Mouse (Mus musculus) left cerebral cortex, adult 2 months (tissue): ENCODE data around the gene Trappc4. TPM values are rescaled to one million over a fixed set of nuclear protein-coding genes. Genes with fewer than 3 reads are reported as not detected.
"Not testable (repeated sequence)": the region's sequence is repeated elsewhere in the genome, so short reads cannot be mapped to it uniquely, and the experiment has no call there.

Source experiments
- DNase-seq, 2 experiments: peaks; one replicate each; pipeline ENCODE4 v3.0.0; 2021 to 2022; ENCODE audit warnings: low spot score in 2 of 2, mixed read lengths in 1 of 2; ENCODE audit errors: extremely low spot score in 1 of 2
- H3K27ac ChIP-seq: fragments of 200-600 bp; 2 replicates; pipeline ENCODE4 v1.8.1; 2022
- H3K4me3 ChIP-seq: fragments of 200-600 bp; 2 replicates; pipeline ENCODE4 v1.8.1; 2022
- CTCF ChIP-seq: fragments of 200-600 bp; IDR thresholded peaks from 2 replicates; pipeline ENCODE4 v1.8.1; 2022; ENCODE audit warnings: antibody characterized with exemption, mild to moderate bottlenecking, moderate library complexity
- intact Hi-C: fragments of 180-260 bp; cut with DNase I; formaldehyde crosslinking; loops from one replicate; pipeline ENCODE4 v1.15.1; 2025
- long read RNA-seq, 2 experiments: library from polyadenylated mRNA; stranded (forward); transcript quantifications; one replicate each; pipeline ENCODE4 v2.0.0; 2021; ENCODE audit warnings: borderline mapping rate in 2 of 2
- total RNA-seq, 2 experiments: library from RNA; stranded (reverse); gene quantifications; 2 replicates each; pipeline ENCODE4 v1.2.3; 2021

Trappc4 gene
- total RNA-seq = 10 to 100 TPM; 66.8 to 70.2 TPM
- long read RNA-seq, experiment 1, transcript Trappc4-202 (4 exons, 935 nt) = minor isoform, 9 of 35 reads
- long read RNA-seq, experiment 1, transcript Trappc4-201 (5 exons, 1,220 nt) = major isoform, 24 of 35 reads
- long read RNA-seq, experiment 1, partial matches to known transcripts = 1 of 35 reads
- long read RNA-seq, experiment 1, other reads (novel, unspliced or antisense) = 0 of 35 reads
- long read RNA-seq, experiment 2, transcript Trappc4-201 (5 exons, 1,220 nt) = major isoform, 14 of 22 reads
- long read RNA-seq, experiment 2, partial matches to known transcripts = 1 of 22 reads
- long read RNA-seq, experiment 2, other reads (novel, unspliced or antisense) = 1 of 22 reads

GRCm38 (mm10) chr9:44406906-44407751, at the start of gene Trappc4, which contains the start of gene Rps25:
Trappc4 (minus strand) TSS chr9:44407600.
Rps25 (plus strand) TSS chr9:44407139.
- TF ChIP-seq CTCF = no peak
- H3K27ac ChIP-seq = peak within 1 kb of the TSS; percentile 90
- peak within 1 kb of the TSS; percentile 86 for H3K4me3 ChIP-seq
- intact Hi-C loops = no loop called here
- DNase-seq = peak; percentile 88 to 89

- no peak for DNase-seq
- TF ChIP-seq CTCF = peak; percentile 39
- H3K27ac ChIP-seq = no peak within 1 kb of the TSS
- intact Hi-C loops = loop anchor here (1.0 kb wide), 3 partner anchors 43 to 197 kb away; no protein-coding TSS in a partner anchor
- no peak within 1 kb of the TSS for H3K4me3 ChIP-seq
These were observed 47.5 kb upstream of the Trappc4 start, which contains the start of gene Upk2 for GRCm38 (mm10) chr9:44454891-44455220. Upk2 (minus strand) TSS chr9:44454976.

- DNase-seq = peak; percentile 86 to 88
- Histone ChIP-seq H3K4me3 (no peak overlapping the region), H3K27ac (no peak overlapping the region)
- intact Hi-C loops = loop anchor here (1.0 kb wide), 3 partner anchors 44 to 198 kb away; no protein-coding TSS in a partner anchor
- TF ChIP-seq CTCF = peak; percentile 91
These were observed 46.9 kb upstream of the Trappc4 start for GRCm38 (mm10) chr9:44454132-44454890.

GRCm38 (mm10) chr9:44450387-44450786, 43.0 kb upstream of the Trappc4 start:
- no peak overlapping the region for H3K27ac ChIP-seq
- intact Hi-C loops = no loop called here
- TF ChIP-seq CTCF = peak; percentile 46
- no peak for DNase-seq
- H3K4me3 ChIP-seq = no peak overlapping the region

GRCm38 (mm10) chr9:44444402-44445025, 37.1 kb upstream of the Trappc4 start:
- DNase-seq, H3K27ac ChIP-seq, intact Hi-C loops: not testable (repeated sequence)

GRCm38 (mm10) chr9:44440961-44441360, 33.6 kb upstream of the Trappc4 start, which contains the start of gene Foxr1:
Foxr1 (minus strand) TSS chr9:44441136.
- H3K4me3 ChIP-seq = no peak within 1 kb of the TSS
- intact Hi-C loops = no loop called here
- no peak for TF ChIP-seq CTCF
- DNase-seq = no peak
- no peak within 1 kb of the TSS for H3K27ac ChIP-seq

More at GRCm38 (mm10) chr9:44444402-44445025, 37.1 kb upstream of the Trappc4 start:
- H3K4me3 ChIP-seq = not testable (repeated sequence)

- Histone ChIP-seq H3K27ac (no peak overlapping the region), H3K4me3 (no peak overlapping the region)
- TF ChIP-seq CTCF = no peak
- no peak for DNase-seq
- intact Hi-C loops = no loop called here
These were observed 28.3 kb upstream of the Trappc4 start for GRCm38 (mm10) chr9:44435747-44436146.

GRCm38 (mm10) chr9:44432577-44433185, 25.3 kb upstream of the Trappc4 start:
- Histone ChIP-seq H3K27ac (no peak overlapping the region), H3K4me3 (no peak overlapping the region)
- intact Hi-C loops = no loop called here
- no peak; the same call in 1 of the 2 replicates for TF ChIP-seq CTCF
- no peak for DNase-seq

GRCm38 (mm10) chr9:44423576-44423975, 16.2 kb upstream of the Trappc4 start:
- intact Hi-C loops = no loop called here
- no peak for TF ChIP-seq CTCF
- H3K27ac ChIP-seq = no peak overlapping the region
- H3K4me3 ChIP-seq = no peak overlapping the region
- no peak for DNase-seq

GRCm38 (mm10) chr9:44420280-44420898, 13.0 kb upstream of the Trappc4 start:
- DNase-seq = no peak
- no peak for TF ChIP-seq CTCF
- intact Hi-C loops = no loop called here
- no peak overlapping the region for H3K4me3 ChIP-seq
- H3K27ac ChIP-seq = no peak overlapping the region

GRCm38 (mm10) chr9:44419730-44420129, 12.3 kb upstream of the Trappc4 start:
- intact Hi-C loops, H3K27ac ChIP-seq, DNase-seq, H3K4me3 ChIP-seq: not testable (repeated sequence)
